Mouse (Mus musculus) small intestine, adult 10 weeks (tissue): ENCODE data around the gene Sdhaf1. TPM values are rescaled to one million over a fixed set of nuclear protein-coding genes. Genes with fewer than 3 reads are reported as not detected.

Source experiments
- polyA plus RNA-seq: library from polyadenylated mRNA; stranded (reverse); fragments of 350-450 nt; fragmentation: Illumina TruSeq; extraction: RNeasy Lipid Tissue Mini Kit (QIAGEN cat#74804); gene quantifications from one replicate; pipeline ENCODE4 v1.2.3, GENCODE M21; 2014; ENCODE audit warnings: low replicate concordance

The Sdhaf1 gene
- polyA plus RNA-seq: 1.3 TPM

DNA sequence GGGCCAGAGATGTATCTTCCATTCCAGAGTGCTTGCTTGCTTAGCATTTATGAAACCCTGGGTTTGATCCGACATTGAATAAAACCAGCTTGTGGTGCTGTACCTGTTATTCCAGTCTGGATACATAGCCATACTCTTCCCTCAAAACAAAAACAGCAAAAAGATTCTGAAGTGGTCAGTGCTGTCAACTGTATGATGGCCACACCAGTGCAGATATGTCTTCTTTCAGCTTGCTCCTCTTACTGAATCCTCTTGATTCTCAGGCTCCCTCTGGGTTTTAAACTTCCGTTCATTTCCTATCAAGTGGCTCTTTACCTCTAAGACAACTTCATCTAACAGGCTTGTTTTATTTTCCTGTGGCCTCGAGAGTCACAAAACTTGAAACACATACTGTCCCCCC, at the start of gene Sdhaf1:
Gene Sdhaf1, minus strand, starts transcription at position 101 of the 400 bp plus-strand sequence.

GRCm38 (mm10) chr7:30362652-30363343, 39.1 kb upstream of the Sdhaf1 start, which contains the start of gene Lrfn3:
Lrfn3 (minus strand) TSS chr7:30362772.

DNA sequence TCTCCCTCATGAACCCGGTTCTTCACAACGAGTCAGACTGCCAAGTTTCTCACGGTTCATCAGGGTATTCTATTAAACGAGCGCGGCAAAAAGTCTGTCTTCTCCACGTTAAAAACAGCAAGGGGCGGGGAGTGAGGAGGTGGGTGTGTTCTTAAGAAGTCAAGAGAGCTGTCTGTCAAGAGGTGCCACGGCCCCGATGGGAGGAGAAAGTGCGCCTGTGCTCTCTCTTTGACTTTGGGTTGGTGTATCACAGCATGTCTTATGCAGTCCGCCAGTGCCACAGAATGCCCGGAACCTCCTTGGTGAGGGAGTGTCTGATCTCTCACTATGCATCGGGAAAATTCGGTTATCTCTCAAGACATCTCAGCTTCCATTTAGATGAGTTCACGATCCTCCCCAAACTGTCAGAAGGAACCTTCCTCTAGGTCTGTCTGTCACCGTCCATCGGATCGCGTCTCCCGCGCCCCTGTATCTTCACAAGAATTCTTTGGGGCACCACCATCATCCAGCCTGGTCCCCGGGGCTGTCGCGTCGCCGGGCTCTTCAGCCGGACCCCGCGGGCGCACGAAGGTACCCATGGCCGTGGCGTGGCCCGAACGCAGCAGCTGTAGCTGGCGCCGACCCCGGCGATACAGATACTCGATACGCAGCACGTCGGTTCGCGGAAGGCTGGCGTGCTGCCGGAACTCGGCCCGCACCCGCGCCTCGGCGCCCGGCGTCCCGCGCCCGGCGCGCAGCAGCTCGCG, 2.0 kb downstream of the Sdhaf1 start, which contains the start of gene E130208F15Rik:
Gene E130208F15Rik, plus strand, starts transcription at position 202 of the 746 bp plus-strand sequence.

DNA sequence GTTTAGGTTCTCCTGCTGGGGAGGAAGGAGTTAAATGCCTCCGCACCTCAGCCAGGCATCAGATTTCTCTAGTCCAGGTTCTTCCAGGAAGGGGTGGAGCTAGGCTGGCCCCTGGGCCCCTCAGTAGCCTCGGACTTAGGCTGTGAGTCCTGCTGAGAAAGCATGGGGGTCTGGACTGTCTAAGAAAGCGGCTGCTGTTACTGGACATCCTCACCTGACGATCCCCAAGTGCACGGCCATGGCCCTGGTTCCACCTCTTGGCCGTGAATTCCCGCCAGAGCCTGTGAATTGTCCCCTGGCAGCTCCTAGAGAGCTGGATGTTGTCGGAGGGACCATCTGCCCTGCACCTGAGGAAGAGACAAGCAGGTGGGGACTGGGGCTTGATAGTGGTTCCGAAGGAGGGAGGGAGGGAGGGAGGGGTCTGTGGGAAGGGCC, 9.0 kb downstream of the Sdhaf1 start, which contains the start of gene Syne4:
Gene Syne4, plus strand, starts transcription at position 87 of the 435 bp plus-strand sequence.

DNA sequence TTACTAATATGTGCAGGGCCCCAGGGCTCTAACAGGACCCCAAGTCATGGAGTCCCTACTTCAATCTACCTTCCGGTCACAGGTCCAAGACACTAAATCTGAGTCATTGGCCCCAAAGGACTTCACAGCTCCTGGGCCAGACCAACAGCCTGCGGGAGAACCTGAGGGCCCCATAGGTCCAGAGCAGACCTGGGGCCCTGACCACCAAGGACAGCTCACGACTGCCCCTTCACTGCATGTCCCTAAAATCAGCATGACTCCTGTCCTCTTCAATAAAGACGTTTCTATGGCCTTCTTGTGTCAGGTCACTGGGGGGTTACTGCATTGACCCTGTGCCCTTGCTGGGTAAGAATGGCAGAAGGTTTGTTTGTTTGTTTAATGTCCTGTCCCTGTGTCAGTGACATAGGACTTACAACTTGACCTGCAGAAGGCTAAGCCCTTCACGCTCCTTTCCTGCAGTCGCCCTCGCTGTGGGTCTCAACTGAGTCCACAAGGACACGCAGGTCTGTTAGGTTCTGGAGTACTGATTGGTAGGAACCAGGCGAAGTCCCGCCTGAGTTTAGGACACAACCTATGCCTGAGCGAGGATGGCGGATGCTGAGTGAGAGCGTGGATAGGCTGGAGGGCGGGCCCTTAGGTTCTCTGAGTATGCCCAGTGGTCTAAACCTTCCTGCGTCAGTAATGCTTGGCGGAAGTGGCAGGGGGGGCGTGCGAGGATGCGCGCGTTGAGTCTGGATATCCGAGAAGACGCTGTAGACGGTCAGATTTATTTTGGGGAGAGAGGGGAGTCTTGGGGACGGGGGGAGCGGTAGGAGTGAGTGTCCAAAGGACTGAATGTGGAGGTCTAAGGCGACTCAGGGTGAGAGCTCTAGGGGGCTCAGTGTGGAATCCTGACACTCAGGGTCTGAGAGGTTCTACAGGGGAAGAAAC, 15.4 kb downstream of the Sdhaf1 start, which contains the start of gene Alkbh6:
Gene Alkbh6, plus strand, starts transcription at position 642 of the 930 bp plus-strand sequence.

DNA sequence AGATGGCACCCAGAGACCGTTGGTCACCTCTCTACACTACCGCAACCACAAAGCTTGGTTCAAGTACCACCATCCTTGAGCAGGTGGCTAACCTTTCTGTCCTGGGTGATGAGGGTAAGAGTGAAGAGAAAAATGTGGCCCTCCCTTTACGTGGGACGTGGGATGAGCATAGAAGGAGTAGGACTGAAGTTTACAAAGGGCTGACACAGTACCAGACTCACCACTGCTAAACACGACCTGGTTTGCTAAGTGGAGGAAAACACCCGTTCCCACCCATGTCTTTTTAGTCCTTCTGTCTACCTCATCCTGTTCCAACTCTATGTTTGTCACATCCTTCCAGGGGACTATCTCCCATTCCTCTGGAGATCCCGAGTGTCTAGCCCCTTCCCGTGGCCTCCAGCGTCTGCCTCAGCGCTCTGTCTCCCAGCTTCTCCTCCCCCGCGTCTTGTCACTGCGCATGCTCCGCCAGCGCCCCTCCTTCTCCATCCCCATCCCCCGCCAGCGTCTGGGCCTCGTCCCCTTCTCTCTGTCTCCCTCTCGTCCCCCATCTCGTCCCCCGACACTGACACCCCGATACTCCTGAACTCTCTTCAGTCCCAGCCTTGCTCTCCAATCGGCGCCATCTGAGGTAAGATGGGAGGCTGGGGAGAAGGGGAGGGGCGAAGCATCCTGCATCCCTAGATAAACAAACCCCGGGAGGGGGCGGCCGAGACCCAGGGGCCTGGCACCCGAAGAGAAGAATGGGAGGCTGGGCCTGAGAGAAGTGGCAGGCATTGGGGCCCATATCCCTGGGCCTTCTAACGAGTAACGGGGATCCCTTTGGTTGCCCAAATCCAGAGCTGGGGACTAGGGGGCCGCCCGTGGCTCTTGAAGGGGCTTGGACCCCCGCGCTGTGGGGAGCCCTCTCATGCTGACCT, 32.2 kb downstream of the Sdhaf1 start, which contains the start of gene Clip3:
Gene Clip3, plus strand, starts transcription at position 514 of the 917 bp plus-strand sequence.

GRCm38 (mm10) chr7:30279951-30280669, 43.6 kb downstream of the Sdhaf1 start, which contains the start of the genes Thap8 and Wdr62:
Thap8 (plus strand) TSS chr7:30280094.
Wdr62 (minus strand) TSS chr7:30280419.

Other genes starting within 250 kb of the Sdhaf1 start
- gene Gm26920, start 233.5 kb downstream of the Sdhaf1 start, polyA plus RNA-seq: not detected
- 1.6 TPM for gene Zfp566, start 233.4 kb downstream of the Sdhaf1 start, polyA plus RNA-seq
- gene Zfp260, start 229.1 kb downstream of the Sdhaf1 start, polyA plus RNA-seq: 98.7 TPM
- gene Zfp382, start 202.0 kb downstream of the Sdhaf1 start, polyA plus RNA-seq: 0.37 TPM
- 20.8 TPM for gene Zfp146, start 154.1 kb downstream of the Sdhaf1 start, polyA plus RNA-seq
- 4.2 TPM for gene Cox7a1, start 139.8 kb downstream of the Sdhaf1 start, polyA plus RNA-seq
- 24.3 TPM for gene Capns1, start 125.1 kb downstream of the Sdhaf1 start, polyA plus RNA-seq
- gene Polr2i, start 91.9 kb downstream of the Sdhaf1 start, polyA plus RNA-seq: not detected
- gene Tbcb, start 91.6 kb downstream of the Sdhaf1 start, polyA plus RNA-seq: 3.2 TPM
- gene Ovol3, start 88.2 kb downstream of the Sdhaf1 start, polyA plus RNA-seq: not detected
- gene Thap8, start 43.8 kb downstream of the Sdhaf1 start, polyA plus RNA-seq: not detected
- not detected for gene Wdr62, start 43.5 kb downstream of the Sdhaf1 start, polyA plus RNA-seq
- 1.2 TPM for gene Clip3, start 32.2 kb downstream of the Sdhaf1 start, polyA plus RNA-seq
- 2.9 TPM for gene Alkbh6, start 15.2 kb downstream of the Sdhaf1 start, polyA plus RNA-seq
- gene Syne4, start 9.1 kb downstream of the Sdhaf1 start, polyA plus RNA-seq: 1.6 TPM
- 0.71 TPM for gene E130208F15Rik, start 2.2 kb downstream of the Sdhaf1 start, polyA plus RNA-seq
- gene Lrfn3, start 38.9 kb upstream of the Sdhaf1 start, polyA plus RNA-seq: 0.41 TPM
- gene Tyrobp, start 89.9 kb upstream of the Sdhaf1 start, polyA plus RNA-seq: 2.8 TPM
- gene Hcst, start 96.0 kb upstream of the Sdhaf1 start, polyA plus RNA-seq: not detected
- 0.67 TPM for gene Nfkbid, start 97.8 kb upstream of the Sdhaf1 start, polyA plus RNA-seq
- 9.8 TPM for gene Aplp1, start 121.6 kb upstream of the Sdhaf1 start, polyA plus RNA-seq
- gene Kirrel2, start 133.8 kb upstream of the Sdhaf1 start, polyA plus RNA-seq: not detected
- gene Nphs1, start 134.4 kb upstream of the Sdhaf1 start, polyA plus RNA-seq: 0.15 TPM
- gene Prodh2, start 169.7 kb upstream of the Sdhaf1 start, polyA plus RNA-seq: not detected
- gene Arhgap33, start 211.2 kb upstream of the Sdhaf1 start, polyA plus RNA-seq: 0.11 TPM
- gene Hspb6, start 228.3 kb upstream of the Sdhaf1 start, polyA plus RNA-seq: 28.5 TPM
- gene Proser3, start 228.4 kb upstream of the Sdhaf1 start, polyA plus RNA-seq: 0.97 TPM
- gene Lin37, start 235.9 kb upstream of the Sdhaf1 start, polyA plus RNA-seq: not detected
- gene U2af1l4, start 239.4 kb upstream of the Sdhaf1 start, polyA plus RNA-seq: 2.6 TPM
- 6.2 TPM for gene Gm49396, start 239.4 kb upstream of the Sdhaf1 start, polyA plus RNA-seq
- 17.3 TPM for gene Psenen, start 239.7 kb upstream of the Sdhaf1 start, polyA plus RNA-seq
- gene Igflr1, start 241.5 kb upstream of the Sdhaf1 start, polyA plus RNA-seq: not detected